Mouse (Mus musculus) myocyte (in vitro differentiated cells): ENCODE results near the gene Mprip.

Experiments used
- MAX ChIP-seq: IDR thresholded peaks from one replicate; pipeline ENCODE4 v1.6.1; 2011; ENCODE audit warnings: low read depth, mild to moderate bottlenecking, control low read depth
- MYOG ChIP-seq, 3 experiments: IDR thresholded peaks; one replicate each; pipeline ENCODE4 v1.6.1; 2011; ENCODE audit warnings: control low read depth in 2 of 3, low read depth in 2 of 3, mild to moderate bottlenecking in 2 of 3; ENCODE audit not compliant: insufficient read length in 2 of 3, control insufficient read depth in 1 of 3, insufficient read depth in 1 of 3
- POLR2A ChIP-seq: IDR thresholded peaks from one replicate; pipeline ENCODE4 v1.6.1; 2011; ENCODE audit warnings: low read depth, mild to moderate bottlenecking, control low read depth, moderate library complexity; ENCODE audit not compliant: insufficient read length
- POLR2AphosphoS2 ChIP-seq: IDR thresholded peaks from one replicate; pipeline ENCODE4 v1.6.1; 2011; ENCODE audit warnings: low read depth, control low read depth; ENCODE audit not compliant: insufficient read length
- SRF ChIP-seq: IDR thresholded peaks from one replicate; pipeline ENCODE4 v1.6.1; 2011; ENCODE audit warnings: low read depth; ENCODE audit not compliant: control insufficient read depth, insufficient read length

DNA sequence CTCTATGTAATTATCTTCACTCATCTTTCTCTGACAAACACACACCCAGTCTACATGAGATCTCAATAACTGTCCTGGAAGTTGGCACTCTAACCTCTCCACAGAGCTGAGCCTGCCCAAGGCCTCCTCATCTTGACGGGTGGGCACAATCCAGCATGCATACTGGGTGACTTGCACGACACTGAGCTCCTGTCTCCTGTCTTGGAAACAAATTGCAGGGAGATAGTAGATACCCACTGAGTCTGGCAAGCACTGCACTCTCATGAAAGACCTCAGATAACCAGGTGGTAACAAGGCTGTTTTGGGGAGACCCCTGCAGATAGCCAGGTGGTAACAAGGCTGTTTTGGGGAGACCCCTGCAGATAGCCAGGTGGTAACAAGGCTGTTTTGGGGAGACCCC lies 111.2 kb downstream of the Mprip start:
- no peak for TF ChIP-seq MAX
- TF ChIP-seq POLR2A: no peak
- no peak for TF ChIP-seq POLR2AphosphoS2
- TF ChIP-seq MYOG (IDR thresholded peaks at IDR 0.05; ENCODE audit: control insufficient read depth in 1 of 3, insufficient read depth in 1 of 3, insufficient read length in 2 of 3, low read depth in 2 of 3): no peak
- TF ChIP-seq SRF: no peak
